Mouse (Mus musculus) regulatory T cell (primary cell): ENCODE results near the gene Hist1h3b.

ENCODE experiments used
- in situ Hi-C: fragments of 300-600 bp; cut with MboI, MseI; formaldehyde crosslinking; loops from one replicate; pipeline ENCODE4 v1.15.1; 2025; ENCODE audit warnings: high pct_unique_total_duplicates

Gene Hist1h3b

DNA sequence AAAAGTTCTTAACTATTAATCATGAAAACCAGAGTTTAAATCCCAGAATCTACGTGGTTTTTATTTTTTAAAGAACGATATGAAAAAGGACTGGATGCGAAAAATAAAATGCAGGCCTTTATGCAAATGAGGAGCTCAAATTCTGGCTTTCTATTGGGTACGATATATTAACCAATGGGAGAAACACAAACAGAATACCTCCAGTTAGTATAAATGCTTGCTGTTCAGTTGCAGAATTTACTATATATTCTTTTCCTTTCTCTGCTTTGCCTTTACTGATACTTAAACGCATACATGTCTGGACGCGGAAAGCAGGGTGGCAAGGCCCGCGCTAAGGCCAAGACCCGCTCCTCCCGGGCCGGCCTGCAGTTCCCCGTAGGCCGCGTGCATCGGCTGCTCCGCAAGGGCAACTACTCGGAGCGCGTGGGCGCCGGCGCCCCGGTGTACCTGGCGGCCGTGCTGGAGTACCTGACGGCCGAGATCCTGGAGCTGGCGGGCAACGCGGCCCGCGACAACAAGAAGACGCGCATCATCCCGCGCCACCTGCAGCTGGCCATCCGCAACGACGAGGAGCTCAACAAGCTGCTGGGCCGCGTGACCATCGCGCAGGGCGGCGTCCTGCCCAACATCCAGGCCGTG, 1.1 kb upstream of the Hist1h3b start, which contains the start of gene Hist1h2ab:
TSS of gene Hist1h2ab (plus strand) at position 288 of the 639 bp plus-strand sequence.
- in situ Hi-C loops, result loop anchor here (25.0 kb wide), 2 partner anchors 861 to 1036 kb away; no protein-coding TSS in a partner anchor

DNA sequence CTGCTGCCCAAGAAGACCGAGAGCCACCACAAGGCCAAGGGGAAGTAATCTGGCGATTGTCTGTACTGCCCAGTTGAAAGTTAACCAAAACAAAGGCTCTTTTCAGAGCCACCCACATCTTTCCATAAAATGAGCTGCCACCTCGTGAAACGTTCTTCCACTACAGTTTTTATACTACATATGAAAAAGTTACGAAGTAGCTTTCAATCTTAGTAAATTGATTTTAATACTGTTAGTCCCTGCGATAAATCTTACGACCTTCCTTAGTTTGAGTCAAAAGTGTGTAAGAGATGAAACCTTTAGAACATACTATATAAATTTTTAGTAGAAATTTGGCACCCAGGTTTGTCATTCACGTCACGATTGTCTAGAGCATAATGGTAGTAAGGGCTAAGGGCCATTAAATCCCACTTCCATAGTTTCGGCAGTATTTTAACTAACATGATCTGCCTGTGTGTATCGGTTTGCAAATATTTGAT, 550 bp upstream of the Hist1h3b start:
- in situ Hi-C loops, result loop anchor here (25.0 kb wide), 2 partner anchors 861 to 1036 kb away; no protein-coding TSS in a partner anchor

DNA sequence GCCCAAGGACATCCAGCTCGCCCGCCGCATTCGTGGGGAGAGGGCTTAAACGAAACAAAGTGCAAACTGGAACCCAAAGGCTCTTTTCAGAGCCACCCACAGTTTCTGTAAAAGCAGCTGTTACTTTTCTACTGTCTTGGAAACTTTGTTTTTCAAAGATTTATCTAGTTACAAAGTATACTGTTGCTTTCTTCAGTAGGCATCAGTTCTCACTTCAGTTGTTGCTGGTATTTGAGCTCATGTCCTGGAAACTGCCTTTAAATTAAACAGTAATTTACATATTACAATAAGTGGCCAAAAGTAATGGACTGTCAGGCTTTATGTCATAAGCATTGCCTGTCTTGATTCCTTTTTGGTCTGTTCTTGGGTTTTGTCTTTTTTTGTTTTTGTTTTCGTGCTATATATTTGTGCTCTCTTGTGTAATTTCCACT, 690 bp downstream of the Hist1h3b start:
- in situ Hi-C loops, result loop anchor here (25.0 kb wide), 2 partner anchors 860 to 1035 kb away; no protein-coding TSS in a partner anchor

DNA sequence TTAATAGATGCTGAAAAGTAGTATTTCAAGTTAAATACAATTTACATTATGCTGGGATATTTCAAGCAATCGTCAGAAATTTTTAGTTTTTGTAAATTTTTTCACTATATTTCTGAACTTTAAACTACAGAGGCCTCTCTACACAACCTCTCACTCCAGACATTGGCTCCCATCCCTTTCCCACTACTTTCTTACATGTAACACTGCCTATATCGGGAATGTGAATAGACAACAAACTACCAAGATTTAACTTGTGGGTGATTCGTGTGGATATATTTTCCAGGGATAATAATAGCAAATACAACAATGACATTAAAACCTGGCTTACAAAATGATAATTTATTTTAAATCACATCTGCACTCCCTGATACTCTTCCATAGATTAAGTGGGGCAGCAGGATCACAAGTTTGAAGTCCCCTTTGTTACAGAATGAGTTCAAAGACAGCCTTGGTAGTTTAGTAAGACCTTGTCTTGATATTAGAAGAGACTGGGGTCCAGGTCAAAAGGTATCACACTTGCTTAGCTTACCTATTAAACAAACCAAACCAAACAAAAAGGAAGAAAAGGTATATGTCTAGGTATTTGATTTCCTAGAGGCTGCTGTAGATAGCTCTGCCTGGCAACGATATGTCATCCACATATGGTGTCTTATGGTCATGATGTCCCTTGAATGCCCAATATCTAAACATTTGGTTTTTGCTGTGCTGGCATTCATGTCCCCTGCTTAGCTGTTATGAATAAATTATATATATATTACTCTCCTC, 1.4 kb downstream of the Hist1h3b start:
- in situ Hi-C loops, result loop anchor here (25.0 kb wide), 2 partner anchors 859 to 1034 kb away; no protein-coding TSS in a partner anchor

DNA sequence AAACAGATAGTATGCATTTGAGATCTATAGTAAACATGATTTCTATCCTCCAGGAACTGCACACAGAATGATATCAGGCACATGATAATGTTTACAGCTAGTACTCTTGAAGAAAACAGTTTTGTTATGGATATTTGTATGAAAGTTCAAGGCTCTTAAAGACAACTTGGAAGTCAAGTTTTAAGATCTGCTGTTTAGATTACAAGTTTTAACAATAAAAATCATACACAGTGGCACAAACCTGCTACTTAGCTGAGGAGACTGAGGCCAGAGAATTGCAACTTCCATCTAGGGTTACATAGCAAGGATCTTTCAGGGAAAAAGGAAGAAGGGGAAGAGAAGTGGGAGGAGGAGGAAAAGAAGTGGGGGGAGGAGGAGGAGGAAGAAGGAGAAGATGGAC, 2.9 kb downstream of the Hist1h3b start:
- in situ Hi-C loops, result loop anchor here (25.0 kb wide), 2 partner anchors 857 to 1032 kb away; no protein-coding TSS in a partner anchor

DNA sequence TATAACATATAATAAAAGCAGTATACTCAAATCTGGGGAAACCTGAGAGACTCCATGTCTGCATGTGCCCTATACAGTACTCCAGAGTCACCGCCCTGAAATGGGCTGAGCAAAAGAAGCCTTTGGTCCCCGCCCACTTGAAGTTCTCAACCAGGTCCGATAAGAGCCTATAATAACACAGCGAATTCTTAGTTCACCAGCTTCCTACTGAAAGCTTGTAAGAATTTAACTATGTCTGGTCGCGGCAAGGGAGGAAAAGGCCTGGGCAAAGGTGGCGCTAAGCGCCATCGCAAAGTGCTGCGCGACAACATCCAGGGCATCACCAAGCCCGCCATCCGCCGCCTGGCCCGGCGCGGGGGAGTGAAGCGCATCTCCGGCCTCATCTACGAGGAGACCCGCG, 4.7 kb downstream of the Hist1h3b start, which contains the start of gene Hist1h4b:
TSS of gene Hist1h4b (plus strand) at position 224 of the 400 bp plus-strand sequence.
- in situ Hi-C loops, result loop anchor here (25.0 kb wide), 2 partner anchors 856 to 1031 kb away; no protein-coding TSS in a partner anchor

GRCm38 (mm10) chr13:23757211-23757773, 5.2 kb downstream of the Hist1h3b start:
- in situ Hi-C loops, result loop anchor here (25.0 kb wide), 2 partner anchors 855 to 1030 kb away; no protein-coding TSS in a partner anchor

GRCm38 (mm10) chr13:23757921-23758320, 5.9 kb downstream of the Hist1h3b start:
- in situ Hi-C loops, result loop anchor here (25.0 kb wide), 2 partner anchors 854 to 1029 kb away; no protein-coding TSS in a partner anchor

DNA sequence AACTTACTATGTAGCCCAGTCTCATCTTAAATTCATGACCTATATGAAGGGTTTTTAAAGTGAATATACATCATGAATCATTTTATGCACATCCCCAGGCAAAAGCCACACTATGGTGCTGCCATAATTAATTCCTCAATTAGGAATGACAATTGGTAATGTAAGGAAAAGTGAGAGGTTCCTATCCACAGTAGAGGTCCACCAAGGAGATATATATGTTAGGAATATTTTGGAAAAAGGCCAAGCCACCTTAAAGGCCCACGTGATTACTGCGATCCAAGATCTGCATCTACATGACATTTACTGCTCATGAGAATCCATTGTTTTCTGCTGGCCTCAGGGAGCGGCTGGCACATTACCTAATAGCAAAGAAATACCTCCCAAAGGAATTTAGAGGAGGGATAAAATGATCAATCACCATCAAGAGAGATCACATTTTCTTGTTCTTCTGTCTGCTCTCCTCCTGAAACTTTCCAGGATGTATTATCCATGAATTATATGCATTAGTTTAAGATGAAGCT, 7.2 kb downstream of the Hist1h3b start:
- in situ Hi-C loops, result loop anchor here (25.0 kb wide), 2 partner anchors 853 to 1028 kb away; no protein-coding TSS in a partner anchor

- in situ Hi-C loops, result loop anchor here (25.0 kb wide), 2 partner anchors 852 to 1027 kb away; no protein-coding TSS in a partner anchor
These were observed 7.8 kb downstream of the Hist1h3b start for GRCm38 (mm10) chr13:23759916-23760239.

GRCm38 (mm10) chr13:23760240-23760971, 8.3 kb downstream of the Hist1h3b start:
- in situ Hi-C loops, result loop anchor here (25.0 kb wide), 2 partner anchors 852 to 1027 kb away; no protein-coding TSS in a partner anchor

GRCm38 (mm10) chr13:23760972-23761864, 9.2 kb downstream of the Hist1h3b start, which contains the start of gene Hist1h4a:
Gene Hist1h4a (minus strand): TSS chr13:23761230.
- in situ Hi-C loops, result loop anchor here (25.0 kb wide), 2 partner anchors 851 to 1026 kb away; no protein-coding TSS in a partner anchor

- in situ Hi-C loops, result loop anchor here (25.0 kb wide), 2 partner anchors 850 to 1025 kb away; no protein-coding TSS in a partner anchor
These were observed 10.1 kb downstream of the Hist1h3b start, which contains the start of gene Hist1h3a for GRCm38 (mm10) chr13:23761871-23762821. Gene Hist1h3a (minus strand): TSS chr13:23762386.

DNA sequence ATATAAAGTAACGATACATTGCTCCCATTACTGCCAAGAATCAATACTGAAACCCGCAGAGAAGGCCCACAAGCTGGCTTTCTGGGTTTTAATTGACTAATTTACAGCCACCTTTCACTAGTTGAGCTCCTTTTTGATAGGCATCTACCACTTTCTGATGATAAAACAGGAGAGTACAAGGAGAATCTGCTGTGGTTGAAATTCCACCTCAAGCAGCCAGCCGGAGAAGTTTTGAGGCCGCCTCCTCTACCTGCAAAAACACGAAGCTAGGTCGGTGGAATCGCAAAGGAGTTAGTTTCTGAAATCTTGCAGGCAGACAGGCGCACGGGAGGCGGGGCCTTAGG, 11.1 kb downstream of the Hist1h3b start:
- in situ Hi-C loops, result loop anchor here (25.0 kb wide), 2 partner anchors 849 to 1024 kb away; no protein-coding TSS in a partner anchor

GRCm38 (mm10) chr13:23763586-23764323, 11.7 kb downstream of the Hist1h3b start, which contains the start of gene Hist1h1a:
Gene Hist1h1a (plus strand): TSS chr13:23763666.
- in situ Hi-C loops, result loop anchor here (25.0 kb wide), 2 partner anchors 849 to 1024 kb away; no protein-coding TSS in a partner anchor

- in situ Hi-C loops, result loop anchor here (25.0 kb wide), 2 partner anchors 848 to 1023 kb away; no protein-coding TSS in a partner anchor
These were observed 12.5 kb downstream of the Hist1h3b start for GRCm38 (mm10) chr13:23764324-23765171.
